Mouse (Mus musculus): Measurements from ENCODE around the gene Scube1.

Scube1 gene

GRCm38 (mm10) chr15:83724886-83725269 is at the start of gene Scube1:
TSS of gene Scube1 (minus strand) at chr15:83725021.
- in situ Hi-C loops (cut with MboI), result no loop called here

- in situ Hi-C loops (cut with MboI), result no loop called here
These were observed 48.1 kb upstream of the Scube1 start for GRCm38 (mm10) chr15:83772953-83773352.

- in situ Hi-C loops (cut with MboI), result no loop called here
These were observed 47.6 kb upstream of the Scube1 start for GRCm38 (mm10) chr15:83772460-83772859.

GRCm38 (mm10) chr15:83771346-83772053 is 46.7 kb upstream of the Scube1 start:
- in situ Hi-C loops (cut with MboI), result no loop called here

GRCm38 (mm10) chr15:83765388-83766029 is 40.7 kb upstream of the Scube1 start:
- in situ Hi-C loops (cut with MboI), result no loop called here

- in situ Hi-C loops (cut with MboI), result no loop called here
These were observed 36.7 kb upstream of the Scube1 start for GRCm38 (mm10) chr15:83761512-83761911.

GRCm38 (mm10) chr15:83760683-83761082 is 35.9 kb upstream of the Scube1 start:
- in situ Hi-C loops (cut with MboI), result no loop called here

- in situ Hi-C loops (cut with MboI), result no loop called here
These were observed 34.1 kb upstream of the Scube1 start for GRCm38 (mm10) chr15:83758958-83759357.

GRCm38 (mm10) chr15:83756742-83757141 is 31.9 kb upstream of the Scube1 start:
- in situ Hi-C loops (cut with MboI), result no loop called here

- in situ Hi-C loops (cut with MboI), result no loop called here
These were observed 24.6 kb upstream of the Scube1 start for GRCm38 (mm10) chr15:83749436-83749835.

- in situ Hi-C loops (cut with MboI), result no loop called here
These were observed 24.2 kb upstream of the Scube1 start for GRCm38 (mm10) chr15:83748986-83749385.

GRCm38 (mm10) chr15:83746311-83746710 is 21.5 kb upstream of the Scube1 start:
- in situ Hi-C loops (cut with MboI), result no loop called here

GRCm38 (mm10) chr15:83742018-83742417 is 17.2 kb upstream of the Scube1 start:
- in situ Hi-C loops (cut with MboI), result no loop called here

GRCm38 (mm10) chr15:83740676-83741422 is 16.0 kb upstream of the Scube1 start:
- in situ Hi-C loops (cut with MboI), result no loop called here

GRCm38 (mm10) chr15:83727626-83728025 is 2.8 kb upstream of the Scube1 start:
- in situ Hi-C loops (cut with MboI), result no loop called here

GRCm38 (mm10) chr15:83726741-83727140 is 1.9 kb upstream of the Scube1 start:
- in situ Hi-C loops (cut with MboI), result no loop called here

- in situ Hi-C loops (cut with MboI), result no loop called here
These were observed 857 bp upstream of the Scube1 start for GRCm38 (mm10) chr15:83725556-83726200.

- in situ Hi-C loops (cut with MboI), result no loop called here
These were observed 498 bp downstream of the Scube1 start for GRCm38 (mm10) chr15:83724160-83724885.

- in situ Hi-C loops (cut with MboI), result no loop called here
These were observed 9.1 kb downstream of the Scube1 start for GRCm38 (mm10) chr15:83715582-83716228.

- in situ Hi-C loops (cut with MboI), result no loop called here
These were observed 12.0 kb downstream of the Scube1 start for GRCm38 (mm10) chr15:83712798-83713197.

GRCm38 (mm10) chr15:83712361-83712760 is 12.5 kb downstream of the Scube1 start:
- in situ Hi-C loops (cut with MboI), result no loop called here
